Mouse (Mus musculus) CH12.LX (cell line): ENCODE measurements at regions not wholly inside any gene's neighbourhood (a gene's known extent, or its start where the extent isn't known, plus 50 kb on each side); places are given as distances from the start of the nearest gene placed in this dataset.

Experiments used
- DNase-seq: peaks from one replicate; pipeline ENCODE4 v3.0.0-alpha.2; 2013; ENCODE audit errors: extremely low read depth
- H3K27ac ChIP-seq: 2 replicates; pipeline ENCODE4 v1.5.1; 2012; ENCODE audit warnings: low read depth, mild to moderate bottlenecking, control low read depth, moderate library complexity; ENCODE audit not compliant: insufficient read depth
- H3K27me3 ChIP-seq: replicated peaks from 2 replicates; pipeline ENCODE3; 2012; ENCODE audit warnings: inconsistent platforms
- H3K36me3 ChIP-seq, 2 experiments: replicated peaks in 1 of 2; 2 replicates each; pipeline versions ENCODE3 to v1.6.1; 2012; ENCODE audit warnings: inconsistent platforms in 1 of 2, low read length in 1 of 2, mild to moderate bottlenecking in 1 of 2, mixed read lengths in 1 of 2, moderate library complexity in 1 of 2; ENCODE audit not compliant: control insufficient read depth in 1 of 2, insufficient read depth in 1 of 2
- H3K4me1 ChIP-seq, 2 experiments: 2 replicates each; pipeline ENCODE4 v1.6.1; 2012; ENCODE audit warnings: inconsistent platforms in 1 of 2, moderate library complexity in 1 of 2; ENCODE audit not compliant: insufficient read depth in 2 of 2, control insufficient read depth in 1 of 2
- H3K4me2 ChIP-seq: 2 replicates; pipeline ENCODE4 v1.6.1; 2012; ENCODE audit warnings: low read depth, mild to moderate bottlenecking, control low read depth; ENCODE audit not compliant: poor library complexity, insufficient read depth, severe bottlenecking
- H3K4me3 ChIP-seq, 3 experiments: fragments of 150-350 bp in 1 of 3; sonication (generic) in 1 of 3; replicated peaks in 1 of 3; 2 replicates each; pipeline versions ENCODE3 to v1.5.1; 2011 to 2012; ENCODE audit warnings: low read depth in 2 of 3, low read length in 2 of 3, mild to moderate bottlenecking in 2 of 3, moderate library complexity in 2 of 3, control low read depth in 1 of 3, improper control_type of control experiment in 1 of 3, inconsistent platforms in 1 of 3, mixed read lengths in 1 of 3; ENCODE audit not compliant: poor library complexity in 1 of 3
- H3K79me2 ChIP-seq: replicated peaks from 2 replicates; pipeline ENCODE4 v1.6.1; 2012; ENCODE audit warnings: mild to moderate bottlenecking, moderate library complexity; ENCODE audit not compliant: control insufficient read depth, poor library complexity, insufficient read depth, severe bottlenecking; ENCODE audit errors: extremely low read depth
- H3K9ac ChIP-seq: 2 replicates; pipeline ENCODE4 v1.6.1; 2012; ENCODE audit warnings: low read depth, mild to moderate bottlenecking, control low read depth, moderate library complexity; ENCODE audit not compliant: insufficient read depth
- H3K9me3 ChIP-seq: replicated peaks from 2 replicates; pipeline ENCODE3; 2012; ENCODE audit warnings: low read length, inconsistent platforms, mixed read lengths
- BHLHE40 ChIP-seq: IDR thresholded peaks from 2 replicates; pipeline ENCODE4 v1.6.1; 2011; ENCODE audit warnings: mild to moderate bottlenecking, low read depth, low read length, improper control_type of control experiment
- CTCF ChIP-seq, 2 experiments: IDR thresholded peaks in 1 of 2; conservative IDR thresholded peaks in 1 of 2; 2 replicates each; pipeline ENCODE4 v1.5.1; 2011 to 2012; ENCODE audit warnings: low read depth in 2 of 2, low read length in 2 of 2, improper control_type of control experiment in 1 of 2, inconsistent platforms in 1 of 2, mild to moderate bottlenecking in 1 of 2, moderate library complexity in 1 of 2
- E2F4 ChIP-seq: IDR thresholded peaks from 2 replicates; pipeline ENCODE4 v1.6.1; 2011; ENCODE audit warnings: low read depth, low read length, improper control_type of control experiment; ENCODE audit not compliant: insufficient replicate concordance
- ELF1 ChIP-seq: IDR thresholded peaks from 2 replicates; pipeline ENCODE4 v1.6.1; 2014; ENCODE audit warnings: low read depth, mild to moderate bottlenecking, inconsistent platforms, low read length, improper control_type of control experiment
- HCFC1 ChIP-seq: IDR thresholded peaks from 2 replicates; pipeline ENCODE4 v1.6.1; 2012; ENCODE audit warnings: low read depth, mild to moderate bottlenecking, inconsistent platforms, low read length, improper control_type of control experiment
- JUN ChIP-seq: IDR thresholded peaks from 2 replicates; pipeline ENCODE4 v1.6.1; 2011; ENCODE audit warnings: low read depth, mild to moderate bottlenecking, low read length, improper control_type of control experiment, moderate library complexity; ENCODE audit not compliant: insufficient read depth
- JUND ChIP-seq: conservative IDR thresholded peaks from 2 replicates; pipeline ENCODE4 v1.6.1; 2011; ENCODE audit warnings: low read depth, low read length, improper control_type of control experiment
- KAT2A ChIP-seq: IDR thresholded peaks from 2 replicates; pipeline ENCODE4 v1.6.1; 2012; ENCODE audit warnings: low read length, improper control_type of control experiment, inconsistent platforms; ENCODE audit not compliant: insufficient replicate concordance
- MAFK ChIP-seq: IDR thresholded peaks from 2 replicates; pipeline ENCODE4 v1.6.1; 2011; ENCODE audit warnings: low read length, improper control_type of control experiment; ENCODE audit not compliant: insufficient replicate concordance
- MAX ChIP-seq: IDR thresholded peaks from 2 replicates; pipeline ENCODE4 v1.6.1; 2011; ENCODE audit warnings: low read length, improper control_type of control experiment
- MAZ ChIP-seq: IDR thresholded peaks from 2 replicates; pipeline ENCODE4 v1.6.1; 2012; ENCODE audit warnings: low read depth, mild to moderate bottlenecking, inconsistent platforms, low read length, improper control_type of control experiment, moderate library complexity
- MXI1 ChIP-seq: IDR thresholded peaks from 2 replicates; pipeline ENCODE4 v1.6.1; 2011; ENCODE audit warnings: mild to moderate bottlenecking, low read depth, low read length, improper control_type of control experiment
- POLR2A ChIP-seq: IDR thresholded peaks from 2 replicates; pipeline ENCODE4 v1.6.1; 2011; ENCODE audit warnings: low read depth, mild to moderate bottlenecking, improper control_type of control experiment, low read length
- POLR2AphosphoS2 ChIP-seq: IDR thresholded peaks from 2 replicates; pipeline ENCODE4 v1.6.1; 2011; ENCODE audit warnings: low read depth, low read length, improper control_type of control experiment
- RAD21 ChIP-seq: IDR thresholded peaks from 2 replicates; pipeline ENCODE4 v1.6.1; 2011; ENCODE audit warnings: low read depth, mild to moderate bottlenecking, low read length, improper control_type of control experiment, moderate library complexity
- RCOR1 ChIP-seq: conservative IDR thresholded peaks from 2 replicates; pipeline ENCODE4 v1.6.1; 2012; ENCODE audit warnings: low read depth, mild to moderate bottlenecking, inconsistent platforms, low read length, improper control_type of control experiment
- SIN3A ChIP-seq: IDR thresholded peaks from 2 replicates; pipeline ENCODE4 v1.6.1; 2012; ENCODE audit warnings: low read length, improper control_type of control experiment, inconsistent platforms
- SMC3 ChIP-seq: IDR thresholded peaks from 2 replicates; pipeline ENCODE4 v1.6.1; 2011; ENCODE audit warnings: low read depth, low read length, improper control_type of control experiment
- USF1 ChIP-seq: IDR thresholded peaks from 2 replicates; pipeline ENCODE4 v1.6.1; 2014; ENCODE audit warnings: low read depth, mild to moderate bottlenecking, inconsistent platforms, low read length, improper control_type of control experiment
- USF2 ChIP-seq: conservative IDR thresholded peaks from 2 replicates; pipeline ENCODE4 v1.6.1; 2011; ENCODE audit warnings: low read depth, low read length, improper control_type of control experiment
- ZKSCAN1 ChIP-seq: IDR thresholded peaks from 2 replicates; pipeline ENCODE4 v1.6.1; 2012; ENCODE audit warnings: low read depth, inconsistent platforms, low read length, improper control_type of control experiment, borderline replicate concordance
- ZMIZ1 ChIP-seq: IDR thresholded peaks from 2 replicates; pipeline ENCODE4 v1.6.1; 2012; ENCODE audit warnings: low read depth, mild to moderate bottlenecking, inconsistent platforms, low read length, improper control_type of control experiment
- dilution Hi-C: fragments of 300-500 bp; cut with MboI; formaldehyde crosslinking; loops from 2 replicates; pipeline ENCODE4 v1.14.3; 2020; ENCODE audit warnings: low sequenced_read_pairs; ENCODE audit not compliant: extremely low pct_unique_long_range_greater_than_20kb, extremely low pct_ligation_motif_present
- in situ Hi-C: fragments of 300-500 bp; cut with MboI; formaldehyde crosslinking; loops from 3 replicates; pipeline ENCODE4 v1.14.3; 2019; ENCODE audit warnings: low sequenced_read_pairs, low pct_ligation_motif_present, low pct_unique_long_range_greater_than_20kb, mixed read lengths

DNA sequence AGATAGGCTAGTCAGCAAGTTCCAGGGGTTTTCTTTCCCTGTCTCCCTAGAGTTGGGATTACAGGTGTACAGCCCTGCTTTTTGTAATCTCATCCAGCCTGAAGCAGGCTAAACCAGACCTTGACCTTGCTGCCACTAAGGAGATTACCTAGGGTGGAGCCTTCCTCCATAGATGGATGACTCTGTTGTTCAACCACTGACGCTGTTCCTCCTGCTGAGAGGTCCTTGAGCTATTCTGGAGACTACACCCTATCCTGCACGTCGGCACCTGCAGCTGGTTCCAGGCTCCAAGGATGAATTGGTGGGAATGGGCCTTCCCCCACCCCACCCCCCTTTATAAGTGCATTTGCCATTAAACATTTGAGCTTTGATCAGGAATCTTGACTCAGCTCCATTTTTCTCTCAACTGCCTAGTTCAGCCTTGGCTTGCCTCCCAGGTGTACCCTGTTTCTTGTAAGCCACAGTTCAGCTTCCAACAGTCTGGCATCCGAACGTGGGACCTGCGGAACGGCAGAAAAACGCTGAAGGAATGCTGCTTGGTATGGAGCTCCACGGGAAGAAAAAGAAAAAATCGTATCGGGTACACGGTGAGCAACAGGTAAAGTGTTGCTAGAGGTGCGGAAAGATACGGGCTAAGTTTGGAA lies 131.7 kb upstream of the Ube2e1 start:
- H3K9me3 ChIP-seq, result no peaks in the 10 kb centered on the region
- no peaks in the 10 kb centered on the region for H3K36me3 ChIP-seq
- H3K9ac ChIP-seq, result no peak overlapping the region
- no peak overlapping the region for H3K27ac ChIP-seq
- no peak for TF ChIP-seq E2F4
- no peak for TF ChIP-seq MXI1
- TF ChIP-seq SMC3, result no peak
- TF ChIP-seq MAZ, result no peak
- TF ChIP-seq HCFC1, result no peak
- no peak for TF ChIP-seq MAX
- TF ChIP-seq RAD21, result no peak
- no peak for TF ChIP-seq BHLHE40
- no peak for TF ChIP-seq JUND
- dilution Hi-C loops (no loop called here), in situ Hi-C loops (loop anchor here (10.0 kb wide), 1 partner anchor 249 kb away; no protein-coding TSS in a partner anchor)
- H3K4me2 ChIP-seq, result no peak overlapping the region
- H3K4me3 ChIP-seq, result no peak overlapping the region
- DNase-seq, result no peak
- no peaks in the 10 kb centered on the region for H3K27me3 ChIP-seq
- H3K79me2 ChIP-seq, result no peaks in the 10 kb centered on the region
- H3K4me1 ChIP-seq, result peaks cover 0 to under 1% of the 10 kb centered on the region in 2 experiments; a peak in 2 of 4 replicates

DNA sequence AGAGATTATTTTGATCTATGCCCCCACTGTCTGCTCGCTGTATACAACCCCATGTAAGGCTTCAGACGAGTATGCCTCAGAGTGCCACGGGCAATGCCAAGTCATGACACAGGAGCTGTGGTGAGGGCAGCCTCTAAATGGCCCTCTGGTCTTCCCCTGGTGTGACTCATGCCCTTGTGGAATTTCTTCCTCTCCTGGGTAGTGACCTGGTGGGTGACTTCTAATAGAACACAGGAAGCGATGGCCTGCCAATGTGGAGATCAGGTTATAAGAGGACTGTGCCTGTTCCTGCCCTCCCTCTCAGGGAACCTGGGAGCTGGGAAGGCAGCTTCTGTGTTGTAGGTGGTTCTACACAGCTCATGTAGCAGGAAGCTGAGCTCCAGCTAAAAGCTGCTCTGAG lies 130.7 kb upstream of the Ube2e1 start:
- no peak for TF ChIP-seq POLR2A
- no peak for TF ChIP-seq USF2
- TF ChIP-seq KAT2A, result no peak
- no peak for TF ChIP-seq JUN
- TF ChIP-seq RCOR1, result no peak
- no peak for TF ChIP-seq ZMIZ1
- TF ChIP-seq MAFK, result no peak
- no peak for TF ChIP-seq CTCF (conservative IDR thresholded peaks at IDR 0.05 in 1 of 2, IDR thresholded peaks at IDR 0.05 in 1 of 2; ENCODE audit: low read depth in 2 of 2, low read length in 2 of 2)
- TF ChIP-seq ZKSCAN1, result no peak
- no peak for TF ChIP-seq ELF1
- TF ChIP-seq SIN3A, result no peak
- no peak for TF ChIP-seq BHLHE40
- TF ChIP-seq E2F4, result no peak
- no peak for TF ChIP-seq USF1
- TF ChIP-seq MAX, result no peak
- TF ChIP-seq POLR2AphosphoS2, result no peak
- TF ChIP-seq, all 38 proteins: peak for 0

More for the DNA sequence above, 130.7 kb upstream of the Ube2e1 start:
- Histone ChIP-seq H3K4me1 (peaks cover 0 to 3% of the 10 kb centered on the region in 2 experiments; a peak in 2 of 4 replicates), H3K4me3 (no peak overlapping the region), H3K9ac (no peak overlapping the region), H3K9me3 (no peaks in the 10 kb centered on the region), H3K4me2 (no peak overlapping the region), H3K27ac (no peak overlapping the region), H3K27me3 (no peaks in the 10 kb centered on the region), H3K36me3 (no peaks in the 10 kb centered on the region), H3K79me2 (no peaks in the 10 kb centered on the region)
- dilution Hi-C loops, result no loop called here
- in situ Hi-C loops, result loop anchor here (10.0 kb wide), 1 partner anchor 248 kb away; no protein-coding TSS in a partner anchor
- DNase-seq, result no peak
